Mouse (Mus musculus) embryo, embryonic 10 days (tissue): ENCODE results near the gene Plch1.

Experiments used
- DNase-seq: peaks from one replicate; pipeline ENCODE4 v3.0.0-alpha.2; 2015; ENCODE audit warnings: low spot score

Gene Plch1

DNA sequence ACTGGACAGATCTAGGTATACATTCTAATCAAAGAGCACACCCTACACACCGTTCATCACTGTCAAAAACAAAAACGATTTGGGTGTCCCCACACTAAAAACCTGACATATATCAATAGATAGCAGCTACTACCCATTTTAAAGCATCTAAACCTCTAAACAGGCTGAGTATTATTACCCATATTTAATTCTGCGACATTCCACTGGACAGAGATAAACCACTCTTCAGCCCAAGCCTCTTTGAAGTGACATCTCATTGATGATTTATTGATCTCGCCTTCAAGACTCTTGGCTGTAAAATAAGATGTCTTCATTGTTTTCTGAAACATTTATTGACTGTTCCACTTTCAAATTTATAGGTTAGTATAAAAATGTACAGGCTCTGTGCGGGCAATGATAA lies 46.4 kb downstream of the Plch1 start:
- DNase-seq: no peak

DNA sequence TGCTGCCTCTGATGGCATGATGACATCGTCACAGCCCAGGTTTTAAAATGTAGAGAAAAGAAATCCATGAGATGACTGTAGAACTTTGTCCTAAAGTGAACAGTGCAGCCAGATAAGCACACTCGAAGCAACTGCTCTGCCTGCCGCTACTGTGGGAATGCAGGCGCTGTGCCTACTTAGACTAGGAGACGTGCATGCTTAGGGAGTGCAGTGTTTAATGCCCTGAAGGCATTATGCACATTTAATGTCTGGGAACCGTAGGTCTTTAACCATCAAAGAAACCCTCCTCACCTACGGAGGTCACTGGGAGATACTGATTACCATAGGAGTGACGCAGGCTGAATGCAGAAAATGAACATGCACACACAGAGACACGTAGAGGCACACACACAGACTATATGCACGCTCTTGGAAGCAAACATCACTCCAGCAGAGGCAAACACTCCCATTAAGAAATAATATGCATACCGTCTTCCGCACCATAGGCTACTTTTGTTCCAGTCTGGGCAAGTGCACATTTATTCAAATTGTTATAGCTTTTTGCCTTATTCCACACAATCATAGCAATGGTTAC lies 48.1 kb downstream of the Plch1 start:
- peak; percentile 23 for DNase-seq

DNA sequence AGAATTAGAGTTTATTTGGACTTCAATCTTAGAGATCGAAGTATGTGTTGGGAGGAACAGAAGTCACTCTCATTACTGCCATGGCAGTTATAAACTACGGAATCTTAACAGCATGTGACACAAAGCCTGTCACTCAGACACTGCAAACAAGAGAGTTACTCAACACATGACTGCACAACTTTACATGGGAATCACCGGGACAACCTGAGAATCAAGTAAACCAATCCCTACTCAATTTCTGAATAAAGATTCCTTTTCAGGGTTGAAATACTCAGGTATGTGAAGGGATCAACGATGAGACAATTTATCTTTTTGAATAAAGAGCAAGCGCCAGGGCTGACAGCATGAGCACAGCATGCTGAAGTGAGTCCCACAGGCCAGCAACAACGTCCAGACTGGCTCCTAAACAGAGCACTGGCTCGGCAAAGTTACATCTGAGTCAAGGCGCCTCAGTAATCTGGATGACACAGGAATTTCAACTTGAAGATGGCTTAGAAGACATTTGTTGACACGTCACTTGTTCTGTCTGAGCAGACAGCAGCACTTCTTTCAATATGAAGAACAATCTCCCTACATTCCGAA lies 49.4 kb downstream of the Plch1 start:
- DNase-seq: peak; percentile 56

DNA sequence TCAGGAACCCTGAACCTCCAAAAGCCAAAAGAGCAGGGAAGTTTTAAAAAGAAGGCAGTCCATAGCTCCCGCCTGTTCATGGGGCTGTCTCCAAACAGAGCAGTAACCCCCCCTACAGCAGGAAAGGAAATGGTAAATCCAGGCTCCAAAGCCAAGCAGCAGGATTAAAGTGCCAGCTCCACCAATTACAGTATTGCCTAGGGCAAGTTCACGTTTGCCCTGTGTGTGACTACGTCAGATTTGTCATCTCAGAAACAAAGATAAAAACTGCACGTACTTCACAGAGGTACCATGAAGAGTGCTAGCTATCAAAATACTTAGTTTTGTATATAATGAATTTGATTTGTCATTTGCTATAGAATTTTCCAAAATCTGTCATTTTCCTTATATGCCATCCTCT lies 55.1 kb downstream of the Plch1 start:
- no peak for DNase-seq

DNA sequence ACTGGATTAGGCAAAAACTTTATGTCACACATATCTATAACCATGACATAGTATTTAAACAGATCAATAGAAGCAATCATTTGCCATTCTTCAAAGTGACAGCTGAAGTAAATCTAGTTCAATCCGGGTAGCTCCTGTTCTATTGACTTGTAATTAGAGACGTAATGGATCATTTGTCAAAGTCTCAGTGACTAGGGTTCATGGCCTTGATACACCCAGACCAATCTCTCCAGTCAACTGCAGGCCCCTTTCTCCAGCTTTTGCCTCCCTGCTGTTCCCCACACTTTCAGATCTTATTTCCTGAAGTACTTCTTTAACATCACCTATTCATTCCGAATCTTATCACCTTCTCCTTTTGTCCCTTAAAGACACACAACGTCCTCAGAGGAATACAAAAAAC lies 56.8 kb downstream of the Plch1 start:
- DNase-seq: peak; percentile 53

DNA sequence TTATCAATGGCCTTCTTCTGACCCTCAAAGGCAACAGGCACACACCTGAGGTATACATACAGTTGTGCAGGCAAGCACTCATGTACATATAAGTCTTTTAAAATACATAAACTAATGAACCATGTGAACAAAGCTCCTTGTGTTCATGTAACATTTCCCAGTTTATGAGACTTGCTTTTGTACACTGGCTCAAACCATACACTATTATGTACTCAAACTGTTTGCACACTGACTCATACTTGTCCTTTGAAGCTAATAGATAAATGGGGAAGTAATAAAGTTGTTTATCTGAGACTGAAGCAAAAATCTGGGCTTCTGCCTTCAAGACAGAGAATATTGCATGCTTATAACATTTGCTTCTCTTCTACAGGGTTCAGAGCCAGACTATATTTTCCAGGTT lies 61.5 kb downstream of the Plch1 start:
- DNase-seq: no peak

DNA sequence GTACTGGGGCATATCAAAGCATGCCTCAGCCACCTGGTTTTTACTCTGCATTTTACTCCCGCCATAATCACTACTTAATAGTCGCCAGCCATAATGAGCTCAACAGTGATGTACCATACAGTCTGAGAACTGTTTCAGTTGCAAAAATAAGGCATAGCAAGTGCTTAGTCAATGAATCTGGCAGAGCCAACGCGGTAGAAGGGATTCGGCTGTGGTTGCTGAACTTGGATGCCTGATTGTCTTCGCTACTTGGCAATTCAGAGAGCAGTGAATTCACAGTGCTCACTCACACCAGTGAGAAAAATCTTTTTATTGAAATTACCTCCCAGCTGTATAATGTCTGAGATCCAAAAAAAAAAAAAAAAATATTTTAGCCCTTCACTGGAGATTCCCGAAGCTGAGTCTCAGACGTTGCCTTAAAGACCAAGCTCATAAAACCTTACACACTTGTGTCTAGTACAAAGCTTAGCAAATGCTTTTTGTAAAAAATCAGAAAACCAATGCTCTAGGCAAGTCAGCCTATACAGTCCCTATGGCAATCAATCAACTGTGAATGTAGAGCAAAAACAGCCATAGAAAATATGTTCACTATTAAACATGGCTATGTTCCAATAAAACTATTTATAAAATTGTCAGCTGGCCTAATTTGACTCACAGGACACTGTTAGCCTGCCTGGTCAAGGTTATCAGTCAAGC lies 62.2 kb downstream of the Plch1 start:
- DNase-seq: no peak

DNA sequence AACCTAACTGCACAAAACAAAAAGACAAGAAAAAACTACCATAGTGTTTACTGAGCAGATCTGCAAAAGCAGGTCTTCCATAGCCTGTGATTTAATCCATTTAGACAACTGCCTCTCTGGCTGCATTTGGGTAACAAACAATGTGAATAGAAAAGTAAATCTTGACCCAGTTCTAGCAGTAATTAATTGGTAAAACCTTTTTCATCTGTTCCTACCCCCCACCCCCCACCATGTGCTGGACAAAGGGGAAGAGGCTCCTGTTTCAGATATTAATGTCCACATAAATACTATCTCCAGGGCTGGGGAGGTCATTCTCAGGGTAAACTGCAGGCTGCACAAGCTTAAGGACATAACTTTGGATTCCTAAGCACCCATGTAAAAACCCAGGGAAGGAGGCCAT lies 63.5 kb downstream of the Plch1 start:
- DNase-seq: no peak

DNA sequence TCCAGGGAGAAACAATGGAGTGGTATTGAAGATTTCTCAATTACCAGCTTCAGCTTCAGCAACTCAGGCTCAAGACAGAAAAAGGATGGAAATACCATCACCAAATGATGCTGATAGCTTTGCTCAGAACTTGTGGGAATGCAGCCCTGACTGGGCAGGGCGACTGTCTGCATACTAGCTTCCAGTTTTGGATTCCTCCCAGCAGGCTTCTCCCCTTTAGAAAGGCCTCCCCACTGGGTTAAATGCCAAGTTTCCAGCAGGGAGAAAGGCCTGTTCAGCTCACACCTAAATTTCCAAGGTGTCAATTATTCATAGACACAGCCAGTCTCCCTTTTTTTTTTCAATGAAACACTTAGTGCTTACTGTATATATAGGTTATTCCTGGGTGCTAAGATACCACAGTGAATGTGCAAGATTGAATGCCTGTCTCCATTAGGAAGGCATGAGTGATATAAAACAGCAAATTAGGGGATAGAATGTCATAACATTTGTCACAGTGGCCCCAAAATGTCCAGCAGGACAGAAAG lies 75.3 kb downstream of the Plch1 start:
- DNase-seq: no peak

DNA sequence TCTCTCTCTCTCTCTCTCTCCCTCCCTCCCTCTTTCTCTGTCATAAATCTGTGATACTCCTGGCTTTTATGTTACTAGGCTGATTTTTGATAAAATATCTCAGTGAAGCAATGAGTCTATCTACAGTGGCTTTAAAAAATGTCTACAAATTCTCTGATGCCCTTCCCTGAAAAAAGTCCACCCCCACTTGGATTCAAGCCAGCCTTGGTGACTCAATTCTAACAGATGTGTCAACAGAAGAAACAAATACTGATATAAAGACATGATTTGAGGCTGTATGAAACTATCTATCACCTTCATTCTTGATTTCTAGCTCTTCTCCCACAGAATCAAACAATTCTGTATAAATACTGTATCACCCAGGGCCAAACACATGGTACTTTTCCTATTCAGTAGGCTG lies 76.6 kb downstream of the Plch1 start:
- DNase-seq: no peak

DNA sequence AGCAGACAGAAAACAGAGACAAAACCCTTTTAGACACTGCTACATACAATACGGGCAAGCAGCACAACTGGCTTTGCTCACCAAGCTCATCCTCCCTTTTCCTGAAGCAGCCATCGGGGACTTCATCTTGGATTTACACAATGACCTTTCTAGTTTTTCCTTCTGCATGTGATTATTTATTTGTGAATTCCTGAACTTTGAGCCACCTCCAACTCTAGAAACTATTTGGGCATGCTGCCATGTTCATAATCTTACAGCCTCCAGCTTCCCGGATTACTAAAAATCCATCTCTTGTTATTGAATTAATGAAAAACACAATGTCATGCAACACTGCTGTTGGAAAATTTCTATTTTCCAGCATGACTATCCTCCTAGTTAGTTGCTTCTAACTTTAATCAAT lies 84.1 kb downstream of the Plch1 start:
- no peak for DNase-seq

DNA sequence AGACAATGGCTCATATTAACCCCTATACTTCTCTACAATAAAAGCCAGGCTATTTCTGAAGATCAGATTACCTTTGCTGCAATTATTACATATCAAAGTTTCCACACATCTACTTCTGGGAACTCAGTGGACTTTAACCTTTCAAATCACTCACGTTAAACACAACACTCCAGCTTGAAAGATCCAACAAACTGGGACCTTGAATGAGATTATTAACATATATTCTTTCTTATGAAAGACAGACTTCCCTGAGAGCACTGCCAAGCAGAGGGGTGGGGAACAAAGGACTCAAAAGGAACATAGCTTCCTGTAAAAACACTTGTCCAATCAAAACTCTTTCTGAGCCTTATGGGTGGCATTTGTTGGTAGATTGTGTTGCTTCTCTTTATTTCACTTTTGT lies 85.1 kb downstream of the Plch1 start:
- DNase-seq: no peak

DNA sequence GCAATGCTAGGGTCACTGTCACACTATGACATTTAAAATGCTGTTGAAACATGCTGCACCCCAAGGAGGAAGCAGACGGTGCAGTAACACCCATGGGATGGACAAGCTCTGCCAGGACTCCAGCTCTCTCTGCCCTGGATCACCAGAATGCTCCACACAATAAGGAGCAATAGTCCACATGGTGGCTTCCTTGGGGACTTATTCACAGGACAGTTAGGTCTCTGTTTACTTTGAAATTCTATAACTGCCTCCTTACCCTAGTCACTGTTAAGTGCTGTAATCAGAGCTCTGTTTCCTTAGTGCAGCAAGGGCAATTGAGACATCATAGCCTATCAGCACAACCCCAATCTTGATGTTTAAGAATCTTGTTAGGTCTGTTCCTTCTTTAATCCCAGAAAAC lies 92.4 kb downstream of the Plch1 start:
- DNase-seq: no peak

DNA sequence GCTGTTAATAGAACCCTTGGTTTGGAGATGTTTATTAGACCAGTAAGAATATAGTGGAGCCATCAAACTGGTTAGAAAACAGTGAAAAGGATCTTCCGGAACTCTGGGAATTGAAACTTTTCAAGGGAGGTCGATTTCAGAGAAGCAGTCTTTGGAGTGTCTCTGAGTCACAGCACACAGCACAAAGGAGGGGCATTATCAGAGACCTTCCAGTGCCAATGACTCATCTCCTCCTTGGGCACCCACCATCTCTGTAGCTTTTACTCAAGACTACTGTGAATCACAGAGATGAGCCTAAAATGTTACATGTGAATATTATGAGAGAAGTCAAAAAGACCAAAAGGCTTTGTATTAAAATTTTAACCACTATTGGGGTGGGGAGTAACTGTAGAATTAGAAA lies 93.8 kb downstream of the Plch1 start:
- no peak for DNase-seq

DNA sequence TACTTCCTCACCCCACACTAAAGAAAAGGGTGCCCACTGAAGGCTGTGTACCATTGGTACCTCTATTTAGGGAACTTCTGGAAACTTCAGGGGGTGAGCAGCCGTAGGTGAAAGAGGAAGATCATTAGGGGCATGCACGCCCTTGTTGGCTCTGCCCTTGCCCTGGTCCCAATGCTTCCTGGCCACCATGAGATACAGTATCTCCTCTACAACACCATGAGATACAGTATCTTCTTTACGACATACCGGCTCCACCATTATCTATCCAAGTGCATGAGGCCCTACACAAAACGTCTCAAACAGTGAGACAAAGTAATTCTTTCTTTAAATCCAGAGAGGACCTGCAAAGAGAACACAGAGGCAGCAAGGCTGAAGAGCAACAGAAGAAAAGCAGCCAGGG lies 98.6 kb downstream of the Plch1 start:
- no peak for DNase-seq

DNA sequence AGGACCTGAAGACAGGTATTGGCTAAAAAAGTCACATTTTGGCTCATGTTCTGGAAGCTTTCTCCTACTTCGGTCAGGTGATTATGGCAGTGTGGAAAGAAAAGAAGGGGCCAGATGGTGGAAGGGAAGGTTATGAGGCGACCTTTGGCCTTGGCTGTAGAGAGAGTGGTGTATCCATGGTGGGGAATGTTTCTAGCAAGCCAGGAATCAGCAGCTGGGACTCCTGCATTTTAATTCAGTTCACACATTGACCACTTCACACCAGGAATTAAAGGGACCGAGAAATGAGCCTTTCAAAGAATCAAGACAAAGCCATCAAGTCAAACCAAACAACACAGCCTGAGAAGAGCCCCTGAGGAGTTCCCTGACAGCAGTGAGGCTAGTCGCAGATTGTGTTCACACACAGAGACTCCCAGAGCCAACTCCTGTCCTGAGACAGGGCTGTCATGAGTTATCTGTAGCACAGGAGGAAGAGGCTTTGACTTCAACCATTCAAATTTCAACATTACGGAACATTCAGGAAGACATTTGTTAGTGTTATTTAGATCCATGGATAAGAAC lies 112.4 kb downstream of the Plch1 start:
- peak; percentile 13 for DNase-seq

DNA sequence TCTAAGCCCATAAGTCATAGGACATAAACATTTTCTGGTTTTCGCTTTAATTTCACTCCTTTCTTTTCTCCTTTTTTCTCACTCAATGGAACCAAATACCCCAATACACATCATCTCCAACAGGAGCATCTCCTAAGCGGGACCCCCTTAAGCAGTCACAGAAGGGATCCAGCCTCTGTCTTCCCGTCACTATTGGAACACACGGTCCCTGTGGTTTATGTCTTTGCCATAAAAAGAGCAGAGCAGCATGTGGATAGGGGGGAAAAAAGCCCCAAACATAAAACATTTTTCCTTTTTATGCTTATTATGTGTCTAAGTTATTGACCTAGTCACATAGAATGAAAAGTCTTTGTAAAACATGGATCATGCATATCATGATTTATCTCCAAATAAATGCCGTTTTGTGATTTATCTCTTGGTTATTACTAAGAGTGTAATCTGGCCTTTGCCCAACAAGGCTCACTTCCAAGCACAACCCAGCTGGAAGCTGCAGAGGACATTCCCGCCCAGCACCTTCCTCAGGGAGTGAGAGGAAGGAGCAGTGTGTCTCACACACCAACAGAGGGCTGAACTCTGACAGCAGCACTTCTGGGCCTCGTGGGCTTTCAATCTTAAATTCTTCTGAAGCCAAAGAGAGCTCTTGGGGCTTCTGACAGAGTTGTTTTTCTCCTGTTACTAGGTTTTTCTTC lies 126.5 kb downstream of the Plch1 start:
- DNase-seq: no peak

DNA sequence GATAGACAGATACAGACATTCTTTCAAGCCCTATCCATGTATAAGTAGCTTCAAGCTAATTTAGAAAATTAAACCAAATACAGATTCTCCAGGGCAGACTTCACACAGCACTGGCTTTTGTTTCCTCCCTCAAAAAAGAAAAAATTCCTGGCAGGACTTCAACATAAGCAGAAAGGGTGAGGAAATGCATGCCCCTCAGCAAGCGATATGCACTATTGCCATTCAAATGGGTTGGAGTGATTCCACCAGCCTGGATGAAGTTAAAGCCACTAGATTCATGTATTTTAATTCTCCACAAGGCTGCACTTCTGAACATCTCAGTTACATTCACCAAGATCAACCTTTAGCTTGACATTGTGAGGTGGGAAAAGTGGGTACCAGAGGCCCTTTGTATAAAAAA lies 138.5 kb downstream of the Plch1 start:
- DNase-seq: no peak

DNA sequence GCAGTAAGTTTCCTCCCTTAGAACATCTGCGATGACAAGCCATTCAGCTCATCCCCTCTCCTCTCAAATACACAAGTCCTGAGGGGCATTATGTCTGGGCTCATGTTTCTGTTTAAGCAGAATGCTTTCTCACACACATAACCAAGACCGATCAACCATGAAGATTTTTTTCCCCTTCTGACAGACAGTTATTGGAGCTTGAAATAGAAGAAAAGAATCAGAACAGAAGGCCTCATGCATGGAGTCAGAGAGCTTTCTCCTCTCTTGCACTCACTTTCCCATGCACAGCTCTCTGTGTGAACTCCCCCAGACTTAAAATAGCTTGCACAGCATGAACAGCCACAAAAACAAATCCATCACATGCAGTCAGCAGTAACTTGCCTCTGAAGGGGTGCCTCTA lies 159.2 kb downstream of the Plch1 start:
- peak; percentile 6 for DNase-seq

DNA sequence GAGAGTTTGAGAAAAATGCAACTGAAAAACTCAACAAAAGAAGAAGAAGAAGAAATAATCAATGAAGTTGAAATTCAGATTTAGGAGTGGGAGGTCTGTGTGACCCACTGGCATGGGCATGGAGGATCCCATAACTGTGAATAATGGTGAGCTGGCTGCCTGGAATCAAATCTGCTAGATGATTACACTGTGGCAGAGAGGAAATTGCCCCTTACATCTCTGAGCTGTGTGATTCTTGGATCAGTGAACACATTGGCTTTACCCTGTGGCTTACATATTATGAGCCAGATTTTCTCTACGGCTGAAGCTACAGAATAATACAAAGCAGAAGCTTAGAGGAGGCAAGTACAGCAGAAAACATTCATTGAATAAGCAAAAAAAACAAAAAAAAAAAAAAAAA lies 170.9 kb downstream of the Plch1 start:
- DNase-seq: no peak

DNA sequence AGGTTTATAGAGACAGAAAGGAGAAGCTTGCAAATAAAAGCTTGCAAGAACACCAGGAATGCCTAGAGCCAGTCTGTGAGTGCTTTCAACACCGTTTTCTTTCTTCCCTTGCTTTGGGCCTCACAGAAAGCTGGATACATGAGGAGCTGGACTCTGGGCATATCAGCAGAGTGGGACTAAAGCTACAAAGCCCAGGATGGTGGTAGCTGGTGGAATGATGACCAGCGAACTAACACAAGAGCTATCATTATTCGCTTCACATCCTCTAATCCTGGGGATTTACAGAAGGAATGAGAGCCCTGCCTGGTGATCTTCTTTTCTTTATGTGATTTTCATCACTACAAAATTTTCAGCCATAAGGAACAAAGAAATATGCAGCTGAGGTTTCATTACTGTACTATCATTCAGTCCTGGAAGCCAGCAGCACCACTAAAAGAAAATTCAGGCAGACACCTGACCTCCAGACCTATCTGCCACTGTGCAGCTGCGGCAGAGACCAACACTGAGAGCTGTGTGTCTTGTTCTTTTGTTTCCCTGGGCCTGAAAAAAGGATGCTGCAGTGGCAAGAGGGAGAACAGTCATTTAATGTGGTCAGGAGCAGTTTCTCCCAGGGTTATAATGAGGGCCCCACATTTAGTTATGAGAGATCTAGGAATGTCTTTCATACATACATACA lies 172.5 kb downstream of the Plch1 start:
- DNase-seq: no peak

DNA sequence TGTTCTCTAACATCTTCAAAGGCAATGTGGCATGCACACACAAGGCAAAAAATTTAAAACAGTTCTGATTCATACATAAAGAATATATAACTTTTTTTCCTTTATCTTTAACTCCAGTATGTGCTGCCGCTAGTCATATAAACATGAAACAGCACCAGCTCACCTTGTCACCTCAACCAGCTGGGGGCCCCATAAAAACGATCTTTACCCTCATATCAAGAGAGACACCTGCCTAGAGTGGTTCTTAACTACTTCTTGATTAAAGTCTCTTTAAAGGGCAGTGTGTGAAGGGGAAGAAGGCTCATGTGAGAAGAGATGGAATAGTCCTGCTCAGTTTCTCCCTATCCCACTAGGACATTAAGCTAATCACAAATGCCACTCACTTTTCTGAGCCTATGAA lies 205.6 kb downstream of the Plch1 start:
- DNase-seq: no peak
